Mouse (Mus musculus): ENCODE data around the gene Nifk.

Nifk gene

DNA sequence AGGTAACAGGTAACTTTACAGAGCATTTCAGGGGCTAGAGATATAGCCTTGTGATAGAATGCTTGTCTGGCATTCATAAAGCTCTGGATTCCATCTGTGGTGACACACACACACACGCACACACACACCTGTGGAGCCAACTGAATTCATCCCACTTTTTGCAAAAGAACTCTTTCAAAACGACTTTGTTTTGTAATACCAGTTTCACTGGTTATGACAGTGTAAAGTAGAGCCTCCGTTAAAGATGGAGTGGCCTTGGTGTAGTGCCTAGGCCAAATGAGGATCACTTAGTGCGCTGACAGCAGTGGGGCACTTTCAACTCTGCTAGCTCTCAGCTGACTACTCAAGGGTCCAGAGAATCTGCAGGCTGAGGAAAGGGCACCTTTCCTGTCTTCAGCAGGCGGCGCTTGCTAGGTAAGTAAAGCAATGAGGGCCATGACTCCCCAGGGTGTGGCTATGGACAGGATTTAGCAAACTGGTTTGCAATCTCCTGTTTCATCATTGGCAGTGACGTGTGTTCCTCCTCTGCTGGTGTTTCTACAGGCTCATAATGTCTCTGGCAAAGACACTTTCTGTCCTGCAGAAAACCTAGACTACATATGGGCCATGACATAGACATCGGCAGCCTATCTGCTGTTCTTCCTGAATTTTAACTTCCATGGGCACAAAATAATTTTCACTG lies 58.6 kb downstream of the Nifk start:
- peak in 1 of 2 experiments; percentile 27 for DNase-seq (ENCODE audit: low read depth in 1 of 2, low spot score in 2 of 2)
